Mouse (Mus musculus) adrenal gland, postnatal 10 days (tissue): Measurements from ENCODE around the gene 3110021N24Rik. TPM values are rescaled to one million over a fixed set of nuclear protein-coding genes. Genes with fewer than 3 reads are reported as not detected.
A peak's percentile ranks its signal among the peaks of the same experiment; 100 is the strongest.

Source experiments
- DNase-seq: peaks from one replicate; pipeline ENCODE4 v3.0.0; 2021; ENCODE audit warnings: mixed read lengths
- total RNA-seq, 2 experiments: library from RNA; stranded (reverse); gene quantifications; 2 replicates each; pipeline ENCODE4 v1.2.3; 2021

3110021N24Rik gene
- total RNA-seq, 2 experiments from 2014 or later, result 0.42 to 0.73 TPM

GRCm38 (mm10) chr4:108796701-108797100, 77.3 kb downstream of the 3110021N24Rik start:
- no peak for DNase-seq

GRCm38 (mm10) chr4:108798083-108798830, 78.8 kb downstream of the 3110021N24Rik start:
- peak; percentile 84 for DNase-seq

GRCm38 (mm10) chr4:108803535-108803934, 84.1 kb downstream of the 3110021N24Rik start:
- no peak for DNase-seq

- DNase-seq, result peak; percentile 24
Measured at GRCm38 (mm10) chr4:108811142-108811541, 91.7 kb downstream of the 3110021N24Rik start.

- DNase-seq, result no peak
Measured at GRCm38 (mm10) chr4:108811550-108811949, 92.1 kb downstream of the 3110021N24Rik start.

- no peak for DNase-seq
Measured at GRCm38 (mm10) chr4:108825677-108826076, 106.2 kb downstream of the 3110021N24Rik start.

GRCm38 (mm10) chr4:108826096-108826495, 106.6 kb downstream of the 3110021N24Rik start:
- DNase-seq, result no peak

- DNase-seq, result no peak
Measured at GRCm38 (mm10) chr4:108826643-108827042, 107.2 kb downstream of the 3110021N24Rik start.

- DNase-seq, result no peak
Measured at GRCm38 (mm10) chr4:108830698-108831097, 111.2 kb downstream of the 3110021N24Rik start.

Other genes starting within 250 kb of the 3110021N24Rik start
- 10 to 100 TPM; 35.0 to 36.3 TPM for gene Prpf38a, start 140.3 kb upstream of the 3110021N24Rik start, total RNA-seq
- 1 to 10 TPM; 1.7 to 2.2 TPM for gene Orc1, start 140.2 kb upstream of the 3110021N24Rik start, total RNA-seq
- 10 to 100 TPM; 28.4 to 38.6 TPM for gene Cc2d1b, start 99.7 kb upstream of the 3110021N24Rik start, total RNA-seq
- gene Zfyve9, start 61.1 kb downstream of the 3110021N24Rik start, total RNA-seq, result 10 to 100 TPM; 20.8 to 24.4 TPM
- gene Btf3l4, start 114.0 kb downstream of the 3110021N24Rik start, total RNA-seq, result 100 to 1,000 TPM; 115 to 125 TPM
- 10 to 100 TPM; 70.0 to 71.7 TPM for gene Txndc12, start 115.0 kb downstream of the 3110021N24Rik start, total RNA-seq
- 10 to 100 TPM; 27.7 to 28.1 TPM for gene Kti12, start 128.1 kb downstream of the 3110021N24Rik start, total RNA-seq
- not detected for gene A730015C16Rik, start 129.0 kb downstream of the 3110021N24Rik start, total RNA-seq
- 10 to 100 TPM; 45.4 to 50.2 TPM for gene Rab3b, start 159.4 kb downstream of the 3110021N24Rik start, total RNA-seq